Comparison of ENCODE assay signal across 16 mouse cellular contexts in genomic region chr6:80975162-80975561, GRCm38 (mm10).
"Had no signal": no experiment of that assay in that cellular context is flagged by ENCODE, and none has a peak within 500 bp of the region (broad histone marks: within the 10 kb centered on the region; RNA-seq: fewer than 3 reads in every experiment).

No protein-coding gene starts in this region.

- H3K9ac ChIP-seq: kidney, embryonic 15.5 days; limb, embryonic 12.5 days; liver, embryonic 13.5 days; liver, postnatal 0 days; lung, embryonic 15.5 days; midbrain, embryonic 12.5 days had no signal

- ATAC-seq: liver, postnatal 0 days; midbrain, embryonic 16.5 days had no signal

- H3K9me3 ChIP-seq: kidney, embryonic 15.5 days; limb, embryonic 12.5 days; liver, embryonic 13.5 days; lung, embryonic 15.5 days; midbrain, embryonic 12.5 days had no signal

- H3K27ac ChIP-seq: kidney, embryonic 15.5 days; limb, embryonic 12.5 days; liver, embryonic 13.5 days; lung, embryonic 15.5 days; macrophage; midbrain, embryonic 12.5 days had no signal

- H3K27me3 ChIP-seq: kidney, embryonic 15.5 days; limb, embryonic 12.5 days; liver, embryonic 13.5 days; lung, embryonic 15.5 days; megakaryocyte, embryonic 14.5 days; midbrain, embryonic 12.5 days had no signal

- H3K36me3 ChIP-seq: kidney, embryonic 15.5 days; limb, embryonic 12.5 days; liver, embryonic 13.5 days; lung, embryonic 15.5 days; midbrain, embryonic 12.5 days had no signal

- DNase-seq: kidney, postnatal 14 days; layer of hippocampus, postnatal 36 days; liver; liver, embryonic 13.5 days; liver, postnatal 0 days; lung, postnatal 14 days; right cerebral cortex, adult 18-20 months; right cerebral cortex, postnatal 25 days; thymus, postnatal 36 days had no signal

- H3K4me3 ChIP-seq: kidney, embryonic 15.5 days; limb, embryonic 12.5 days; liver, embryonic 13.5 days; lung, embryonic 15.5 days; megakaryocyte, embryonic 14.5 days; midbrain, embryonic 12.5 days had no signal

- H3K4me1 ChIP-seq: kidney, embryonic 15.5 days; limb, embryonic 12.5 days; liver, embryonic 13.5 days; lung, embryonic 15.5 days; megakaryocyte, embryonic 14.5 days; midbrain, embryonic 12.5 days had no signal

- H3K4me2 ChIP-seq: kidney, embryonic 15.5 days; limb, embryonic 12.5 days; liver, embryonic 13.5 days; lung, embryonic 15.5 days; midbrain, embryonic 12.5 days had no signal
